7 mouse cellular contexts compared by ENCODE assay signal in the genomic region with DNA sequence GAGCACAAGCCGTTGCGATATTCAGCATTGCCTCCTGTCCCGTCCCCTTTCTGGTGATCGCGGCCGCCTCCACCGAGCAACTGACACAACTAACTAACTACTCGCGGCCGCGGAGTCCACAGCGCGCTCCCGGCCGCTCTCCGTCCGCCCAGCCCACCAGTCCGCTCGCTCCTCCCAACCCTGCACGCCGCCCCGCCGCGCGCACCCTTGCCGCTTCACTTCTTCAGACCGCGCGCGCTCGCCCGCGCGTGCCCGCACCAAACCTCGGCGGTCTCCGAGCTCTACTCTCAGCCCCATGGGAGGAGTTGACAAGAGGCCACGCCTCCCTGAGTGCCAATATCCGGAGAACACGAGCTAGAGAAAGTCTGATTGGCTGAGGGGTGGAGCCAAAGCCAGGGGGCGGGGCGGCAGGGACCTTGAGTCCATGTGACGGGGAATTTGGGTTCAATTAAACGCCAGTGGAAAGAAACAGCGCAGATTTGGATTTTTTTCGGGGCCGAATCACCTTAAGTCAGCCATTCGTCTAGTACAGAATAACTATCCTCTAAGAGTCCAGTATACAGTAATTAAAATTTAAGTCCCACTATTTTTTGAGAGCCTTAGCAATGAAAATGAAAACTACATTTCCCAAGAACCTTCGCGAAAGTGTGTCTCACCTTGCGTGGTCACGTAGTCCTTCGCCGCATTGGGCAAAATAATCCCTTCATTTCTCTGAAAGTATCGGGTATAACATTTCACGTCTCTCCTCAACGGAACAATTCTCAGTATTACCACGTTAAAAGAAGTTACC. TPM values are rescaled to one million over a fixed set of nuclear protein-coding genes. Genes with fewer than 3 reads are reported as not detected.
DNase-seq lines count a peak whose midpoint lies in the region; ATAC-seq lines count a peak whose summit lies in the region.

A gene (minus strand): TSS at position 120 of the 790 bp plus-strand sequence.
A gene (plus strand): TSS at position 662 of the 790 bp plus-strand sequence.

- H3K4me3 ChIP-seq in embryonic facial prominence, embryonic 12.5 days = peak within 1 kb of the TSS; percentile 79
- H3K4me3 ChIP-seq in limb, embryonic 11.5 days (ENCODE audit: low read depth, low read length) = peak within 1 kb of the TSS; percentile 57
- H3K4me3 ChIP-seq in midbrain, embryonic 14.5 days (replicated peaks; ENCODE audit: low read depth, low read length) = peak within 1 kb of the TSS; percentile 57

- peak within 1 kb of the TSS; percentile 80 for H3K9ac ChIP-seq in embryonic facial prominence, embryonic 12.5 days
- H3K9ac ChIP-seq in limb, embryonic 11.5 days (ENCODE audit: low read length) = peak within 1 kb of the TSS; percentile 68
- peak within 1 kb of the TSS; percentile 58 for H3K9ac ChIP-seq in midbrain, embryonic 14.5 days (replicated peaks; ENCODE audit: low read length)

- no peaks in the 10 kb centered on the region for H3K9me3 ChIP-seq in embryonic facial prominence, embryonic 12.5 days
- no peaks in the 10 kb centered on the region for H3K9me3 ChIP-seq in limb, embryonic 11.5 days (ENCODE audit: control insufficient read depth, low read length)
- no peaks in the 10 kb centered on the region for H3K9me3 ChIP-seq in midbrain, embryonic 14.5 days (ENCODE audit: control insufficient read depth, low read length)

- peak within 1 kb of the TSS; percentile 94 for H3K27ac ChIP-seq in embryonic facial prominence, embryonic 12.5 days
- H3K27ac ChIP-seq in limb, embryonic 11.5 days (replicated peaks; ENCODE audit: low read depth, low read length) = peak within 1 kb of the TSS; percentile 82
- H3K27ac ChIP-seq in midbrain, embryonic 14.5 days (replicated peaks; ENCODE audit: low read depth, low read length) = peak within 1 kb of the TSS; percentile 87

- peak within 1 kb of the TSS; percentile 74 for H3K4me2 ChIP-seq in embryonic facial prominence, embryonic 12.5 days (replicated peaks)
- H3K4me2 ChIP-seq in limb, embryonic 11.5 days (ENCODE audit: low read depth, severe bottlenecking) = peak within 1 kb of the TSS; percentile 60
- peak within 1 kb of the TSS; percentile 78 for H3K4me2 ChIP-seq in midbrain, embryonic 14.5 days (ENCODE audit: low read length)

- H3K27me3 ChIP-seq in embryonic facial prominence, embryonic 12.5 days = no peaks in the 10 kb centered on the region
- H3K27me3 ChIP-seq in limb, embryonic 11.5 days (ENCODE audit: control insufficient read depth, insufficient read depth, low read length) = no peaks in the 10 kb centered on the region
- H3K27me3 ChIP-seq in midbrain, embryonic 14.5 days (ENCODE audit: control insufficient read depth, insufficient read depth, low read length) = no peaks in the 10 kb centered on the region

- ATAC-seq in embryonic facial prominence, embryonic 12.5 days (ENCODE audit: insufficient number of reproducible peaks, insufficient read depth, low FRiP score, low TSS enrichment) = peak; percentile 93
- peak; percentile 96 for ATAC-seq in limb, embryonic 11.5 days (ENCODE audit: insufficient number of reproducible peaks, low FRiP score, low TSS enrichment, low read depth)
- peak; percentile 98 for ATAC-seq in midbrain, embryonic 14.5 days (ENCODE audit: low FRiP score, low TSS enrichment)

- no peaks in the 10 kb centered on the region for H3K36me3 ChIP-seq in embryonic facial prominence, embryonic 12.5 days
- H3K36me3 ChIP-seq in limb, embryonic 11.5 days (ENCODE audit: control insufficient read depth, insufficient read depth, low read length) = no peaks in the 10 kb centered on the region
- H3K36me3 ChIP-seq in midbrain, embryonic 14.5 days (ENCODE audit: control insufficient read depth, insufficient read depth, low read length) = no peaks in the 10 kb centered on the region

- under 1% methylated on average over 54 of the region's 59 CpGs for WGBS in embryonic facial prominence, embryonic 12.5 days
- under 1% methylated on average over 49 of the region's 59 CpGs for WGBS in limb, embryonic 11.5 days
- under 1% methylated on average over 59 of the region's 59 CpGs for WGBS in midbrain, embryonic 14.5 days

- peaks cover 22% of the 10 kb centered on the region; the same call in 1 of the 2 replicates for H3K4me1 ChIP-seq in embryonic facial prominence, embryonic 12.5 days
- no peaks in the 10 kb centered on the region for H3K4me1 ChIP-seq in limb, embryonic 11.5 days (ENCODE audit: control insufficient read depth, insufficient read depth, low read length)
- H3K4me1 ChIP-seq in midbrain, embryonic 14.5 days (ENCODE audit: control insufficient read depth, insufficient read depth, low read length) = peaks cover 35% of the 10 kb centered on the region

- DNase-seq in adrenal gland, postnatal 25 days = peak; percentile 99
- peak; percentile 100 for DNase-seq in heart, adult 11 months
- peak; percentile 100 for DNase-seq in kidney, adult 18-20 months
- DNase-seq in limb, embryonic 11.5 days (ENCODE audit: low spot score) = peak; percentile 100
- peak; percentile 100 for DNase-seq in midbrain, embryonic 14.5 days
- peak; percentile 100 for DNase-seq in spleen, adult 18-20 months

RNA-seq across cellular contexts. Expression of the first gene that starts in this region (rescaled TPM):
- total RNA-seq in adrenal gland, postnatal 25 days (2021) = 61.1 and 64.9 TPM in 2 replicates
- 11.0 and 12.0 TPM in 2 replicates for polyA plus RNA-seq in embryonic facial prominence, embryonic 12.5 days (2016; fragmentation: Nextera tagmentation; extraction: Ambion mirVana)
- polyA plus RNA-seq in limb, embryonic 11.5 days (2014; fragmentation: Nextera tagmentation; extraction: Ambion mirVana) = 7.5 and 7.7 TPM in 2 replicates
- polyA plus RNA-seq in midbrain, embryonic 14.5 days (2014; fragmentation: Nextera tagmentation; extraction: Ambion mirVana) = 4.2 and 4.7 TPM in 2 replicates

RNA-seq across cellular contexts. Expression of the second gene that starts in this region (rescaled TPM):
- total RNA-seq in adrenal gland, postnatal 25 days (2021) = 41.6 and 52.3 TPM in 2 replicates
- polyA plus RNA-seq in embryonic facial prominence, embryonic 12.5 days (2016; fragmentation: Nextera tagmentation; extraction: Ambion mirVana) = 73.0 and 75.2 TPM in 2 replicates
- 64.0 and 69.8 TPM in 2 replicates for polyA plus RNA-seq in limb, embryonic 11.5 days (2014; fragmentation: Nextera tagmentation; extraction: Ambion mirVana)
- polyA plus RNA-seq in midbrain, embryonic 14.5 days (2014; fragmentation: Nextera tagmentation; extraction: Ambion mirVana) = 68.4 and 94.3 TPM in 2 replicates

Comparison
In these comparisons a context has a peak if more than half of its experiments do, and no peak if none do; other contexts are left out.
1. Peak in every context shown above with its lines: DNase-seq, ATAC-seq, H3K4me3 ChIP-seq and H3K27ac ChIP-seq.